Mouse (Mus musculus) gastrocnemius, postnatal 14 days (tissue): ENCODE results near the gene Tmem94. TPM values are rescaled to one million over a fixed set of nuclear protein-coding genes. Genes with fewer than 3 reads are reported as not detected.
A peak's percentile ranks its signal among the peaks of the same experiment; 100 is the strongest.

ENCODE experiments used
- DNase-seq: peaks from one replicate; pipeline ENCODE4 v3.0.0; 2021; ENCODE audit warnings: mixed read lengths
- intact Hi-C: fragments of 180-260 bp; cut with DNase I; formaldehyde crosslinking; loops from one replicate; pipeline ENCODE4 v1.15.1; 2025; ENCODE audit warnings: low total_unique reads
- total RNA-seq, 2 experiments: library from RNA; stranded (reverse); gene quantifications; 2 replicates each; pipeline ENCODE4 v1.2.3; 2021

Gene Tmem94
- total RNA-seq, 2 experiments from 2014 or later = 52.7 to 61.5 TPM

- intact Hi-C loops = no loop called here
- DNase-seq = no peak
These were observed 38.0 kb downstream of the Tmem94 start for GRCm38 (mm10) chr11:115803072-115803709.

GRCm38 (mm10) chr11:115805005-115805404 is 39.8 kb downstream of the Tmem94 start:
- intact Hi-C loops = no loop called here

GRCm38 (mm10) chr11:115806154-115806553 is 40.9 kb downstream of the Tmem94 start:
- DNase-seq = no peak
- intact Hi-C loops = no loop called here

More at GRCm38 (mm10) chr11:115805005-115805404, 39.8 kb downstream of the Tmem94 start:
- DNase-seq = no peak

- intact Hi-C loops = no loop called here
- no peak for DNase-seq
These were observed 42.1 kb downstream of the Tmem94 start for GRCm38 (mm10) chr11:115807306-115807705.

GRCm38 (mm10) chr11:115807971-115808370 is 42.7 kb downstream of the Tmem94 start:
- no peak for DNase-seq
- intact Hi-C loops = no loop called here

GRCm38 (mm10) chr11:115808696-115809310 is 43.6 kb downstream of the Tmem94 start:
- intact Hi-C loops = no loop called here
- DNase-seq = no peak

GRCm38 (mm10) chr11:115809311-115809781 is 44.1 kb downstream of the Tmem94 start:
- DNase-seq = no peak
- intact Hi-C loops = no loop called here

GRCm38 (mm10) chr11:115810377-115810776 is 45.1 kb downstream of the Tmem94 start:
- intact Hi-C loops = loop anchor here (10.0 kb wide), 1 partner anchor 166 kb away; no protein-coding TSS in a partner anchor
- DNase-seq = no peak

- DNase-seq = no peak
- intact Hi-C loops = loop anchor here (10.0 kb wide), 1 partner anchor 167 kb away; no protein-coding TSS in a partner anchor
These were observed 46.3 kb downstream of the Tmem94 start for GRCm38 (mm10) chr11:115811381-115812093.

- no peak for DNase-seq
These were observed 46.9 kb downstream of the Tmem94 start for GRCm38 (mm10) chr11:115812095-115812494.

GRCm38 (mm10) chr11:115812533-115813420 is 47.5 kb downstream of the Tmem94 start:
- no peak for DNase-seq
- intact Hi-C loops = loop anchor here (10.0 kb wide), 1 partner anchor 168 kb away; no protein-coding TSS in a partner anchor

More at GRCm38 (mm10) chr11:115812095-115812494, 46.9 kb downstream of the Tmem94 start:
- intact Hi-C loops = loop anchor here (10.0 kb wide), 1 partner anchor 167 kb away; no protein-coding TSS in a partner anchor

- intact Hi-C loops = loop anchor here (2.0 to 10.0 kb wide), 2 partner anchors 91 to 169 kb away; no protein-coding TSS in a partner anchor
- DNase-seq = peak; percentile 97
These were observed 48.5 kb downstream of the Tmem94 start, which contains the start of gene Caskin2 for GRCm38 (mm10) chr11:115813507-115814296. Caskin2 (minus strand) TSS chr11:115813639.

GRCm38 (mm10) chr11:115814605-115815450 is 49.6 kb downstream of the Tmem94 start, which contains the start of gene Tsen54:
Tsen54 (plus strand) TSS chr11:115814724.
- intact Hi-C loops = loop anchor here (2.0 to 10.0 kb wide), 2 partner anchors 92 to 170 kb away; no protein-coding TSS in a partner anchor
- peak; percentile 87 for DNase-seq

GRCm38 (mm10) chr11:115817331-115817730 is 52.1 kb downstream of the Tmem94 start:
- intact Hi-C loops = loop anchor here (10.0 kb wide), 1 partner anchor 173 kb away; no protein-coding TSS in a partner anchor
- no peak for DNase-seq

- DNase-seq = no peak
- intact Hi-C loops = loop anchor here (10.0 kb wide), 1 partner anchor 175 kb away; no protein-coding TSS in a partner anchor
These were observed 54.8 kb downstream of the Tmem94 start for GRCm38 (mm10) chr11:115819915-115820623.

GRCm38 (mm10) chr11:115821001-115821400 is 55.8 kb downstream of the Tmem94 start:
- intact Hi-C loops = no loop called here
- DNase-seq = no peak
